Mouse (Mus musculus): ENCODE data around the gene Wdfy3. TPM values are rescaled to one million over a fixed set of nuclear protein-coding genes. Genes with fewer than 3 reads are reported as not detected.

Gene Wdfy3
- under 1 TPM; 0.21 to 0.58 TPM for polyA plus RNA-seq (2017; shearing (Covaris generic))

DNA sequence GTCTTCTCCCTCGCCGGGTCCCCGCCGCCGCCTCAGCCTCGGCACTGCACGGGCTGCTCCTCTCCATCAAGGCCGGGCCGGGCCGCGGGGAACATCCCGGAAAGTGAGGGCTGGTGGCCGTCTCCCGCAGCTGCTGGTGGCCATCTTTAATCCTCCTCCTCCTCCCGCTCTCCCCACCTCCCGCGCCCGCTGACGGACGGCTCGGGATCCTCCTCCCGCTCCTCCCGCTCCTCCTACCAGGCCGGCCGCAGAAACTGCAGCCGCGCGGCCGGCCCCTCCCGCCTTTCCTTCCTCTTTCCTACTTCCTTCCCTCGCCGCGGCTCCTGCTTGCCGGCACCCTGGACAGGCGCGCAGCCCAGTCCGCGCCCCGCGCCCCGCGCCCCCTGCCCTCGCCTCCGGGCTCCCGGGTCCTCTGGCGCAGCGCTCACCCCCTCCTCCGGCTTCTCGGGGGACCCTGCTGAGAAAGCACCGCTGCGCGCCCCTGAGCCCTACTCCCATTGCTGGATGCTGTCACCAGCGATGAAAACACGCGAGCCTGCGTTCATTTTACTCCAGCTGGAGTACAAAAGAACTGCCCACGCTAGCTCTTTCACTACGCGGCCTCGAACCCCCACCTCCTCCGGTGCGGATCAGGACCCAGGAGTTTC, at the start of gene Wdfy3:
Gene Wdfy3, minus strand, starts transcription at position 155 of the 647 bp plus-strand sequence.

